Mouse (Mus musculus) megakaryocyte, embryonic 14.5 days (primary cell): Measurements from ENCODE around the gene Synj2. TPM values are rescaled to one million over a fixed set of nuclear protein-coding genes. Genes with fewer than 3 reads are reported as not detected.

Source experiments
- H3K27me3 ChIP-seq: replicated peaks from 2 replicates; pipeline ENCODE3; 2012; ENCODE audit warnings: inconsistent platforms
- H3K36me3 ChIP-seq: replicated peaks from 2 replicates; pipeline ENCODE3; 2012; ENCODE audit warnings: low read length, inconsistent platforms, mixed read lengths
- H3K4me1 ChIP-seq: 2 replicates; pipeline ENCODE4 v1.6.1; 2012; ENCODE audit warnings: inconsistent platforms
- H3K4me3 ChIP-seq: replicated peaks from 2 replicates; pipeline ENCODE3; 2012; ENCODE audit warnings: moderate library complexity, mild to moderate bottlenecking, inconsistent platforms
- H3K9me3 ChIP-seq: 2 replicates; pipeline ENCODE4 v1.6.1; 2012; ENCODE audit warnings: inconsistent platforms
- FLI1 ChIP-seq: IDR thresholded peaks from 2 replicates; pipeline ENCODE4 v1.6.1; 2012; ENCODE audit warnings: low read length, inconsistent platforms, mixed read lengths
- GATA1 ChIP-seq: IDR thresholded peaks from 3 replicates; pipeline ENCODE4 v1.6.1; 2012; ENCODE audit warnings: mixed read lengths, low read length, inconsistent platforms, borderline replicate concordance
- polyA plus RNA-seq: library from polyadenylated mRNA; stranded (reverse); fragments of >175 nt; gene quantifications from 2 replicates; pipeline ENCODE4 v1.2.3, GENCODE M21; 2012; ENCODE audit warnings: low replicate concordance; ENCODE audit not compliant: insufficient read depth

Gene Synj2
- 4.1 and 4.3 TPM in 2 replicates for polyA plus RNA-seq

DNA sequence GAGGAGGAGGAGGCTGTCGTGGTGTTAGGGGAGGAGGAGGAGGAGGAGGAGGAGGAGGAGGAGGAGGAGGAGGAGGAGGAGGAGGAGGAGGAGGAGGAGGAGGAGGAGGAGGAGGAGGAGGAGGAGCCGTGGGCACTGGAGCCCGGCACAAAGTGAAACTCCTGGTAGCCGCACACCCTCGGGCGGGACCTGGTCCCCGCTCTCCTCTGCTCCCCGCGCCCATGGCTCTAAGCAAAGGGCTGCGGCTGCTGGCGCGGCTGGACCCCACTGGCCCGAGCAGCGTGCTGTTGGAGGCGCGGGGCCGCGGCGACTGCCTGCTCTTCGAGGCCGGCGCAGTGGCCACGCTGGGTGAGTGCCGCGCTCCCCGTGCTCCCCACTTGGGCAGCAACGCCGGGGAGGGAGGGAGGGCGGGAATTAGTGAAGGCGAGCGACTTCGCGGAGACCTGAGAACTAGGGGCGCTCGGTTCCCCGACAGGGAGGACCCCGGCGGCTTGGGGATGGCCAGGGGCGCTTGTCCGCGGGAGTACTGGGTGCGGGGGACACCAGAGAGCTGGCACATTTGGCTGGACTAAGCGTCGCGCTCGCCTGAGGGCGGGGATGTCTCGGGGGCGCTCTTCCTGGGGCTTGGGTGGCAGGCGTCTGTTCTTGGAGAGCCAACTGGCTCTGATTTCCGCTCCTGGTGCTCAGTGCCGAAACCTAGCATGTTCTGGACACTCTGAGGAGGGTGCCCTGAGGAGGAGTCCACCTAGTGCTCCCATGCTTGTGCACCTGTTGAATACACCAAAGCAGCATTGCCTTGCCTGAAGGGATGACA, at the start of gene Synj2:
Gene Synj2, plus strand, starts transcription at position 51 of the 814 bp plus-strand sequence.
- H3K9me3 ChIP-seq, result peaks cover 4% of the 10 kb centered on the region; the same call in 1 of the 2 replicates
- peaks cover 12% of the 10 kb centered on the region for H3K27me3 ChIP-seq
- peaks cover 5% of the 10 kb centered on the region for H3K36me3 ChIP-seq
- peak within 1 kb of the TSS; percentile 95 for H3K4me3 ChIP-seq
- H3K4me1 ChIP-seq, result peaks cover 60% of the 10 kb centered on the region
- TF ChIP-seq FLI1, result no peak
- TF ChIP-seq GATA1, result no peak

DNA sequence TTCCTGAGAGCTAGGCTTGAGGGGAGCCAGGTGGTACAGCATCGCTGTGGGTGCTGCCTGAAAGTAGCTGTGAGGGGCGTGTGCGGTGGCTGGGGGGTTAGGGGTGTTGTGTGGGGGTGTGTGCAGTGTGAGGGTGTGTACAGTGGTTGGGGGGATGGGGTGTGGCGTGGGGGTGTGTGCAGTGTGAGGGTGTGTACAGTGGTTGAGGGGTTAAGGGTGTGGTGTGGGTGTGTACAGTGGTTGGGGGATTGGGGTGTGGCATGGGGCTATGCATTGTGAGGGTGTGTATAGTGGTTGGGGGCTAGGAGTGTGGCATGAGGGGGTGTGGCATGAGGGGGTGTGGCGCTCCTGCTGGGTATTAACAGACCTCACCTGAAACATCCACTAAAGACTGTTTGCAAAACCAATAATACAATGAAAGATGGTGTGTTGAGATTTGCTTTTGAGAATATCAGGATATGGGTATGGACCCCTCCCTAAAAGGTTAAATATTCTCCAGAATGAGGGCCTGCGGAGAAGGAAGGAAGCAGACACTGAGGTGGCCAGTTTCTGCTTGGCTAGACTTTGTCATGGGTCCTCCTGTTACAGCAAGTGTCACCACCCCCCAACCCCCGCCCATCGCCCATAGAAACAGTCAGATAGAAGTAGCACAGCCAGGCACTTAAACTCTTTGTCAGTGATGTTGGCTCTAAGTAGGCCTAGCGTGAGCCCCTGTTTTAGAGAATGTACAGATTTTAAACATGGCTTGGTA, 49.0 kb upstream of the Synj2 start:
- Histone ChIP-seq H3K4me1 (peaks cover 99% of the 10 kb centered on the region), H3K4me3 (no peak overlapping the region), H3K36me3 (peaks cover 76% of the 10 kb centered on the region), H3K9me3 (no peaks in the 10 kb centered on the region), H3K27me3 (no peaks in the 10 kb centered on the region)
- TF ChIP-seq GATA1, result no peak
- no peak for TF ChIP-seq FLI1

DNA sequence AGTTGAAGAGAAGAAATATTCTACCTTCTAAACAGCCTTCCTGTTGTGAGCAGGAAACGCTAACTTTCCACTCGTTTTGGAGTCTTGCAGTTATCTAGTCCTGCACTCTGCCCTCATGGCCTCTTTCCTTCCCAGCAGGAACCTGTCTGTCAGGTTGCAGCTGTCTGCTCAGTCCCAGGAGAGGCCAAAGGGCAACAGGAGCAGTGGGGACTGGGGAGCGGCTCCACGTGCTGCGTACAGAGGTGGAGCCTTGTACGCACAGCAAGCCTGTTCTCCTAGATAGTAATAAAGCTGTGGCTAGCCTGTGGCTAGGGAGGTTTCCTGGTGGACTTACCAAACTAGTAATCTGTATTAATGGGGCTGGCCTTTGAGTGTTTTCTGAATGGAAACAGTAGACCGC, 48.0 kb upstream of the Synj2 start:
- H3K27me3 ChIP-seq, result no peaks in the 10 kb centered on the region
- peaks cover 99% of the 10 kb centered on the region for H3K4me1 ChIP-seq
- TF ChIP-seq FLI1 (no peak), GATA1 (peak; percentile 44; the same call in 1 of the 3 replicates)
- H3K36me3 ChIP-seq, result peaks cover 78% of the 10 kb centered on the region
- H3K4me3 ChIP-seq, result peak overlapping the region; percentile 62
- no peaks in the 10 kb centered on the region for H3K9me3 ChIP-seq

DNA sequence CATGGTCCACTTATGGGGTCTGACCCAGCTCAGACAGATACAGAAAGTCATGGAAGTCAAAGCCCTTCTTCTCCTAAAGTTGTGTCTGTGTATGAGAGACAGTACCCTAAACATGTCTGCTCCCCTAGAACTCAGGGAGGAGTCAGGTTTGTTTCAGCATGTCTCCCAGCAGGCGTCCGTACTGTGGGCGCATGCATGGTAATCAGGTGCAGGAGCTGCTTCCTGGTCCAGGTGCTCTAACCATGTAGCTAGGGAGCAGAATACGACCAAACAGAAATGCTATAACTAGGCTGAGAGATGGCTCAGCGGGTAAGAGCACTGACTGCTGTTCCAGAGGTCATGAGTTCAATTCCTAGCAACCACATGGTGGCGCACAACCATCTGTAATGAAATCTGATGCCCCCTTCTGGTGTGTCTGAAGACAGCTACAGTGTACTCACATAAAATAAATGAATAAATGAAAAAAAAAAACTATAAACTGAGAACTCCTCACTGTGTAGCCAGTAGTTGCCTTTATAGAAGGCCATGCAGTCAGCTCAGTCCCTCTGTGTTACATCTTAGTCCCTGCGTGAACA, 47.4 kb upstream of the Synj2 start:
- Histone ChIP-seq H3K36me3 (peaks cover 81% of the 10 kb centered on the region), H3K9me3 (no peaks in the 10 kb centered on the region), H3K4me1 (peaks cover 97% of the 10 kb centered on the region), H3K27me3 (no peaks in the 10 kb centered on the region), H3K4me3 (peak overlapping the region; percentile 78)
- TF ChIP-seq FLI1 (no peak), GATA1 (no peak)

DNA sequence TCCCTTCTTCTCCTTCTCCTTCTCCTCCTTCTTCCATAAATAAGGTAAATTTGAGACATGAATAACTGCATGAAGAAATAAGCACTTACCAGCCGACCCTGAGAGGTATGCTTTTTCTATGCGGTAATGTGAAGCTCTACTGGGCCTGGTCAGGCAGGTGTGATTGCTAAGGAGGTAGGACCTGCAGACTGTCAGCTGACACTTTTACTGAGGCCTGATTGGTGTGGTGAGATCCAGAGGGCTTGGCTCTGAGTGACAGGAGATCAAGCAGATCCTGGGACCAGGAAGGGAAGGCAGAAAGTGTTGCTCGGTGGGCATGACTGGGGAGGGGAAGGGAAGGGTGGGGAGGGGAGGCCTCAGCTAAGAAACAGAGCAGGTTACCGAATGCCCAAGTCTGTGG, 45.0 kb upstream of the Synj2 start:
- Histone ChIP-seq H3K9me3 (no peaks in the 10 kb centered on the region), H3K4me3 (no peak overlapping the region), H3K27me3 (no peaks in the 10 kb centered on the region), H3K4me1 (peaks cover 85% of the 10 kb centered on the region), H3K36me3 (peaks cover 84% of the 10 kb centered on the region)
- TF ChIP-seq FLI1 (no peak), GATA1 (no peak)

DNA sequence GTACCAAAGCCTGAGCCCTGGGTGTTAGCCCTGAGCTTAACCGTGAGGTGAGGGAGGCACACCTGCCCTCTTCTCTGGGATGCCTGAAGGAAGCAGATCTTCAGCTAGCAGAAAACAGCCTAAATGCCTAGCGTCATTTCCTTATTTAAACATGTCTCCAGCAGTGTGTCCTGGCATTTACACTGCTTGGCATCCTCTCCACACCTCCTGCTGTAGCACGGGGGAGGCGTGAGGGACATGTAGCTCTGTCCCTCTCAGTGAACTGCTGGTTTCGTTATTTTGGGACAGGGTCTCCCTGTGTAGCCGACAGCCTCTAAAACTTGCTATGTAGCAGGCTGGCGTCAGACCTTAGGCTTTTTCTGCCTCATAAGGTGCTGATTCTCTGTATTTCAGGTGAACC, 44.5 kb upstream of the Synj2 start:
- H3K4me3 ChIP-seq, result no peak overlapping the region
- H3K9me3 ChIP-seq, result no peaks in the 10 kb centered on the region
- H3K36me3 ChIP-seq, result peaks cover 84% of the 10 kb centered on the region
- no peak for TF ChIP-seq FLI1
- TF ChIP-seq GATA1, result no peak
- H3K4me1 ChIP-seq, result peaks cover 85% of the 10 kb centered on the region
- no peaks in the 10 kb centered on the region for H3K27me3 ChIP-seq

DNA sequence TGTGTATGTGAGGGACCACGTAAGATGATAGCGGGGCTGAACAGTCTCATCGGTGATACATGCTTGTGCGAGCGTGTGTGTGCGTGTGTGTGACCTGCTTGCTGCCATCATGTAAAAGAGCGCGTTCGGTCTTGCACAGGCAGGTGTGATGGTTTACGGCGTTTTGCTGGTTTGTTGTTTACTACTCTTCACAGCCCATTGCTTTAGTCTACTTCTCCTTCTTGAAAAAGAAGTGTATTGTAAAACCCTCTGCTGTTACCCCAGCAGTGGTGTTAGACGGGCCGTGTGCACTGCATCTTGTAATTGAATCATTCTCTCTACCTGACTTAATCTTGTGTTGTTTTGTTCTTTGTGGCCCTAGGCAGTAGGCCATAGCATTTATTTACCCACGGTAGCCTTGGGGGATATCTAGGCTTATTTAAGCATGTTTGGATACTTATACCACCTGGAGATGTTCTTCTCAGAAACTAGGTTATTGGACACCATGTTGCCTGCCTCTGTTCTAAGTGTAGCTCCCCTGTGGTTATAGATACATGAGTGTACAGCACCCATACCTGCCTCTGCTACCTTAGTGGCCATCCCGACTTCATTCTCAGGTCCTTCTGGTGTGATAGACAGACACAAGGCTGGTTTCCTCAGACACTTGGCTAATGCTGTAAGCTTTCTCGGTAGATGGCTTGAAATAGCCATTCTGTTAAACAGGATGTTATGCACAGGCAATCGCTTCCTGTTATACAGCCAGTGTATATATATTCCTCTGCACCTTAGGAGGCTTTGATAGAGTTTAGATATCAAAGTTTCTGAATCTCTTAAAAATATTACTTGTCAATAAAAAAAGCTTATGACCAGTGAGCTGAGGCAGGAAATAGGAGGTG, 43.5 kb upstream of the Synj2 start:
- H3K4me1 ChIP-seq, result peaks cover 81% of the 10 kb centered on the region
- H3K27me3 ChIP-seq, result no peaks in the 10 kb centered on the region
- no peak for TF ChIP-seq GATA1
- no peak for TF ChIP-seq FLI1
- peaks cover 87% of the 10 kb centered on the region for H3K36me3 ChIP-seq
- H3K9me3 ChIP-seq, result no peaks in the 10 kb centered on the region
- H3K4me3 ChIP-seq, result peak overlapping the region; percentile 55

DNA sequence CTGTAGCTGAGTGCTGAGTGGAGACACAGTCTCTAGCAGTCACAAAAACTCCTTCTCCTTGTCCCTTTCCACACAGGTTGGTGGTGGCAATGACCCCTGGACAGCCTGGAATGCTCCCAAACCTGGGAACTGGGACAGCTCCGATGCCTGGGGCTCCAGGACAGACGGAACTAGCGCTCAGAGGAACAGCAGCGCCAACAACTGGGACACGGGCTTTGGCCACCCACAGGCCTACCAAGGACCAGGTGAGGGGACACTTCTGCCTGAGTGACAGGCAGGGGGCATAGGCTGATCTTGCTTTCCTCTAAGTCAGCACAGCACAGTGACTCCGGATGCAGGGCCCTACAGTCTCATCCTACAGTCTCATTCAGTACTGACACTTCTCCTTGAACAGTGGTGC, 41.8 kb upstream of the Synj2 start:
- H3K4me3 ChIP-seq, result no peak overlapping the region
- no peaks in the 10 kb centered on the region for H3K9me3 ChIP-seq
- no peaks in the 10 kb centered on the region for H3K27me3 ChIP-seq
- peaks cover 64% of the 10 kb centered on the region for H3K4me1 ChIP-seq
- H3K36me3 ChIP-seq, result peaks cover 100% of the 10 kb centered on the region
- TF ChIP-seq GATA1 (no peak), FLI1 (no peak)

DNA sequence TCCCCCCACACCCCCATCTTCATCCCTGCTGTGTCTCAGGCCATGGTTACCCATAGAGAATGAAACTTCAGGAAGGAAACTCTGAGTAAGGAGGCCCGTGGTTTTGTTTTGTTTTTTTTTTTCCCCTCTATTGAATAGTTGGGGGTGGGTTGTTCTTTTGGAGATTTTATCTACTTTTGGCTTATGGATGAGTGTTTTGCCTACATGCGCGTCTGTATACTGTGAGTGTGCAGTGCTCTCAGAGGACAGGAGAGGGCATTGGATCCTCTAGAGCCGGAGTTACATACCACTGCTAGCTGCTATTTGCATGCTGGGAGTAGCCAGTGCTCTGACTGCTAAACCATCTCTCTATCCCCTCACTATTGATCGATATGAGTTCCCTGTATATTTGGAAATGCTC, 39.7 kb upstream of the Synj2 start:
- TF ChIP-seq FLI1 (no peak), GATA1 (no peak)
- Histone ChIP-seq H3K4me3 (no peak overlapping the region), H3K9me3 (no peaks in the 10 kb centered on the region), H3K36me3 (peaks cover 100% of the 10 kb centered on the region), H3K4me1 (peaks cover 47% of the 10 kb centered on the region), H3K27me3 (no peaks in the 10 kb centered on the region)
